Mouse (Mus musculus): ENCODE measurements at regions not wholly inside any gene's neighbourhood (a gene's known extent, or its start where the extent isn't known, plus 50 kb on each side); places are given as distances from the start of the nearest gene placed in this dataset.

DNA sequence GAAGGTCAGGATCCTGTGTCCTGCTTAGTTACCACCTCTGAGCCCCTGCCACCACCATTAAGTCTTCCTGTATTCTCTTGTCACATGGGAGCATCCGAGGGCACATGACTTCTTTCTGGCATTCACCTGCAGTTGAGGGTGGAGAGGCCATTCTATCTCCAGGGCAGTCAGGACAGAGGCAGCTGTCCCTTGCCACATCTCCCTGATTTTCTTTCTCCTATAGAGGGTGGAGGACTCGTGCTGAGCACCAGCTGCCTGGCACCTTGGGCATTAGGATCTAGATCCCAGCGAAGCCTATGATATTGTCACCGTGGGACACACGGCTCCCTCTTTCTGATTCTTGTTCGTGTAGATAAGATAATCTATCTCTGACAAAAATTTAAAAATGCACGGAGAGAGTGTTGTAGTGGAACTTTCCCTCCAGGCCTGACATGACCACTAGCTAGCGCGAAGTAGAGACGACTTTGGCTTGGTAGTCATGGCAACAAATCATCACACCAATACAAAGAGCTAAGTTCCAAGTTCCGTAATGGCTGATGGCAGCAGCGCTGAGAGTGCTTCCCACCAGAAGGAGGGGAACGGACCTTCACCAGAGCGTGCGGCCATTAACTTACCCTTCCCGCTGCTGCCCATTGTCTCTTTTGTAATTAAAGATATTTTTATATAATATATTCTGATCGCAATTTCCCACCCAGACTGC, 137.7 kb downstream of the Ipmk start:
- no peak for DNase-seq

DNA sequence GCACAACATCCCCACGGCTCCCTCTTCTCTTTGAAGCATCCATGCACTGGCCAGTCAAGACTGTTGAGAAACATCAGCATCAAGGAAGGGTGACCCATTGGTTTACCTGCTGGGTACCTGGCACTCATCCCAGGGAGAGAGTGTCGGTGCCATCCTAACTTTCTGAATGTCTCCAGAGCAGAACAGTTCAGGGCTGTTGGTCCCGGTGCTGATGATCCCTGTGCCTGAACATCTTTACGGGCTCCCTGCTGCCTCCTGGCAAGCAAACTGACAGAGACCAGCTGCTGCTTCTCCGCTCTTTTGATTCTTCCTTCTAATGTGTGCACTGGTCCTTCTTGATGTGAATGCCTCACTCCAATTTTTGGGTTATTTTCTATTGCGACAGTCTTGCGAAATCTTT, 142.2 kb downstream of the Ipmk start:
- DNase-seq: no peak

DNA sequence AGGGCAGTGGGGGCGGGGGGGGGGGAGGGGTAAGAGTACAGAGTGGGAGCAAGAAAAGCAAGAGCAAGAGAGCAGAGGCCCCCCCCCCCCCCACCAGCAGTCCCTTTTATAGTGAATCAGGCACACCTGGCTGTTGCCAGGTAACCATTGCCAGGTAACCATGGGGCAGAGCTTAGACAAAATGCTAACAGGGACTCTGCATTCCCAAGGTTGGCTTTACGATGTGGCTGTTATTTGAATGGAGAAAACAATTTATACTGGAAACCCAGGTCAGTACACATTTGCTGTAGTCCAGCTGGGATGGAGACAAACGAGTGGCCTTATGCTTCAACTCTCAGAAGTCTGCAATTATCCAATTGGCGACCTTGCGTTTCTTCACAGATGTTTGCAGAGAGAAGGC, 154.5 kb downstream of the Ipmk start:
- DNase-seq: no peak

DNA sequence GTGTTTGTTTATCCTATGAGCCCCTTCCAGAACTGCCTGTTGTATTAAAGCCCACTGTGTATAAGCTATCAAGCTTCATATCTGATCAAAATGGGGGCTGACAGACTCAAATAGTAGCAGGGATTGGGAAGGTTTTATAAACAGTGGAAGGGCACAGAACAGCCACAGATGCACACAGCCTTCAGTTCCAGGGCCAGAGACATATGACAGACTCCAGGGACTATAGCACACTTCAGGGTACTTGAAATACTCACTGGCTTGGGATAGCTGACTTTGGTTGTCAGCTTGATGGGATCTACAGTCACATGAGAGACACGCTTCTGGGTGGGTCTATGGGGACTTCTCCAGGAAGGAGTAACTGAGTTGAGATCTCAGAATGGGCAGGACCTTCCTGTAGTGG, 156.7 kb downstream of the Ipmk start:
- no peak for DNase-seq

DNA sequence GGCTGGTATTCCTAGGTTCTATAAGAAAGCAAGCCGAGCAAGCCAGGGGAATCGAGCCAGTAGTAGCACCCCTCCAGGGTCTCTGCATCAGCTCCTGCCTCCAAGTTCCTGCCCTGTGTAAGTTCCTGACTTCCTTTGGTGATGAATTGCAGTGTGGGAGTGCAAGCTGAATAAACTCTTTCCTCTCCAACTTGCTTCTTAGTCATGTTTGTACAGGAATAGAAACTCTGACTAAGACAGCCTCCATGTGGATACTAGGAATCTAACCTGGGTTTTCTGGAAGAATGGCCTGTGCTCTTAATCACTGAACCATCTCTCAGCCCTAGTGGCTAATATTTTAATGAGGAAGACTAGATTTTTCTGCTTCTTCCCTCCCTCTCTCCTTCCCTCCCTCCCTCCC, 177.7 kb downstream of the Ipmk start:
- no peak for DNase-seq

DNA sequence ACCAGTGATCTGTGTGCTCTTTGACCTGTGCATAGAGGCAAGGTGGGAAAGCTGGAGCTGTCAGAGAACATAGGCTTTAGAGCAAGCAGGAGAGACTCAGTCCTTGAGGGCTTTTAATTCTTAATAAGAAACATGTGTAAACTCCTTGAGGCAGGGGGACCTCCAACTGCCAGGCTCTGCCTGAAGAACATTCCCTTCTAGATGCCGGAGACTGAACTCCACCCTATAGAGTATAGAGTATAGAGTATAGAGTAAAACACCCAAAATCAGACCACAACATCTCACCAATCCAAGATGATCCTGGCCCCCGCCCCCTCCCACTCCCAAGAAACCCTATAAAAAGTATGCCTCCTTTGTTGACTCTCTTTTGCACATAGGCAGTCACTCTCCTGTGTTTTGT, 186.2 kb downstream of the Ipmk start:
- DNase-seq: no peak

DNA sequence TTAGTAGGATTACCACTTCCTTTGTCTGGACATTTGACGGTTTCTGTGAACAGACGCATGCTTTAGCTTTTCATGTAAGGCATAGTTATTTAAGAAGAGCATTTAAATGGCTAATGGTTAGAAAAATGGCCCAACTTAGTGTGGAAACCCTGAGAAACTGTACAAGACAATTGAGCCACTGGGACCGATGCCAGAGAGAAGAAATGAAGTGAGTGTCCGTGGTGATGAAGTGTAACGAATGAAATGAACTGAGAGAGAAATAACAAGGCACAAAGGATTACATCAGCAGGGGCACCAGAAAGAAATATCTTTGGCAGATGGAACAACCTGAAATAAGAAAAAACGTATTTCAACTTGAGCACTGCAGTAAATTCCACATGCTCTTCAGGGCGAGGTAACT, 197.9 kb downstream of the Ipmk start:
- DNase-seq: no peak

DNA sequence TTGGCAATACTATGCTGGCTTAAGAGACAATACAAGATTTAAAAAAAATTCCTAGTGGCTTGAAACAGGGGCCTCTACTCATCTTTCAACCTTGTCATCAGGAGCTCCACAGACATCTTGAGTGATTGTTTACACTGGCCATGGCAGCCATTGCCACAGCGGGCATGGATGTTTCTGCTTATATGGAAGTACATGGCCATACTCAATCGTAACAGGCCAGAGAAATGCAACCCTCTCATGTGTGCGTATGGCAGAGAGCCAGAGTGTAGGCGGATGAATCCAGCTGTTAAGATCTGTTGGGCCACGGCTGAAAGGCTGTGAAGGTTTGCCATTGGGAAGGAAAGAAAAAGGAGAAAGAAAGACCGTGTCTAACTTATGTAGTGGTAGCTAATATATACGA, 198.9 kb downstream of the Ipmk start:
- DNase-seq: no peak

DNA sequence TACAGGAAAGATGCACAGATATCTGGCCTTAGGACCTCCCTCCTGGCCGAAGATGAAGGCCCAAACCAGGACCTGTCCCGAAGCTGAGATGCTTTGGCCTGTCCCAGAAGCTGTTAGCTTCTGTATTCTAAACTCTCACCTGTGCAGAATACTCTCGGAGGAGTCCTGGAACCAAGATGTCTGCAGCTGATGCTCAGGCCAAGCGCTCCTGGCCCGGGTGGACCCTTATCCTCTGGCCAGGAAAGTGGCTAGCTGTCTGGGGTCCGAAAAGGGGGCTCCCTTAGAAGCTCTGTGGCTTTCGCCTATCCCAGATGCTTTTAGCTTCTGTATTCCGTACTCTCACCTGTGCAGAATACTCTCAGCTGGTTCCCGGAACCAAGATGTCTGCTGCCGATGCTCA, 236.2 kb downstream of the Ipmk start:
- DNase-seq: no peak

DNA sequence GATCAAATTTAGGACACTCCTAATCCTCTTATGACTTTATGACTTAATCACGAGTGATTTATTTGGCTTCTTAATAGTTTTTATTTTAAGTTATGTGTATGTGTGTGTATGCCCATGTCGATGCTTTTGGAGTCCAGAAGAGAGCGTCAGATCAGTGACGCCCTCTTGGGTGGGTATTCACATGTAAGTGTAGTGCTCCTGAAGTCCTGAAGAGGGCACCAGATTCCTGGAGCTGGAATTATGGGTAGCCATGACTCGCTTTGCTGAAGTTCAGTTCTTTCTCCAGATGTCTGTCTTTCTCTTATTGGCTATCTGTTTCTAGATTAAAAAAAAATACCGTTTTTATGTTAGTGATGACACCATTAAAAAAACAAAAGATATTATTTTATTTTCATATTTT, 251.0 kb downstream of the Ipmk start:
- DNase-seq: no peak

DNA sequence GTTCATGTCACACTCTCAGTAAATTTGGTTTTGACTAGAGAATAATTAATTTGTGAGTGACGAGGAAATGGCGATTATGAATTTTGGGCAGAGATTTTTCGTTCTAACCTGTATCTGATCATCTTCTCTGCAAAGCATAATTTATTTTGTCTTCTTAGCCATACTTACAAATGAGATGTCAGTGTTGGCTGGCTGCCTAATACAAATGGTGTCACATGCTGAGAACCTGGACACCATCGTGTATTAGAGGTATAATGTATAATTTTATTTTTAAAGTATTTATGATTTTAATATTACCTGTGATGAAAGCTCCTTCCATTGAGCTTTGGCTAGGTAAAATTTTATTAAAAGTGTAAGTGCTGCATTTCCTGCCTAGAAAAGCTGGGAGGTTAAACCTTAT, 266.2 kb downstream of the Ipmk start:
- no peak for DNase-seq

DNA sequence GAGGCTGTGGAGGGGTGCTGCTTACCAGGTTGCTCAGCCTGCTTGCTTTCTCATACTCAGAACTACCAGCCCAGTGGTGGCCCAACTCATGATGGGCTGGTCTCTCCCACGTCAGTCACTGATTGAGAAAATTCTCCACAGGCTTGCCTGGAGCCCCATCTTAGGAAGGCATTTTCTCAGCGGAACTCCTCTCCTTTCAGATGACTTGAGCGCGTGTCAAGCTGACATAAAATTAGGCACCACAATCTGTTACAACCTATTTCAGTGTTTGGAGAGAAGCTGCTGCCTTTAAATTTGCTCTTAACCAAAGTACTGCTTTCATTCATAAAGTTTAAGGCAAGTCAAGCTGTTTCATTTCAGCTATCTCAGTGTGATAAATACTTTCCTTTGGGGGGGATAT, 269.6 kb downstream of the Ipmk start:
- no peak for DNase-seq

DNA sequence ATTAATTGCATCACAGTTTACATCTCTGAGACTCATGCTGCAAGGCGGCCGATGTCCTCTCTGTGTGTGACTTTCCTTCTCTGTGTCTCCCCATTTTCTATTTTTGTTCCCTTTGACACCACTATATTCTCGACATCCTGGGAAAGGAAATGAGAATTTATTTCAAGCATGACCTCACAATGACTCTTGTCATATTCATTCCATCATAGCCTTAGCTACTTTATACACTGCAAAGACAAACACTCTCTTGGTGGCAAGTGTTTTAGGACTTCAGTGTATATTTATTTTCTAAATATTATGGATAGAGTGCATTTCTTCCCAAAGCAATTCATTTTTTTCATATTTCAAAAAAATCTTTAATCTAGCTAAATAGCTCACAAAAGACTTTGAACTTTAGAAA, 298.5 kb downstream of the Ipmk start:
- no peak for DNase-seq

DNA sequence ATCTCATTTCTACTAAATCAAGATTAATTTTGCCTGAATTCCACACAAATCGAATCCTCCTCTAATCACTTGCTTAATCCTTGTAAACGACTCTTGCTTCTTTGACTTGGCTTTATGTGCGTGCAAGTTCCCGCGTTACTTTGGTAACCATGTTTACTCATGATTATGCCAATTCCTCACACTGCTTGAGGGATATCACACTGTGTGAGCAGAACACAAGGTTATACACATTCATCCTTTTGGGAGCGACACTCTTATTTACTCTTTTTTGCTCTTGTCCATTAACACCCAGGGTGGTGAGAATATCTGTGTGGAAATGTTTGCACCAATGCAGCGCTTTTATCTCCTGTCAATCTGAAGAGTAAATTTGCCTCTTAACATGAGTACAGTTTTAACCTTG, 310.0 kb downstream of the Ipmk start:
- DNase-seq: no peak

DNA sequence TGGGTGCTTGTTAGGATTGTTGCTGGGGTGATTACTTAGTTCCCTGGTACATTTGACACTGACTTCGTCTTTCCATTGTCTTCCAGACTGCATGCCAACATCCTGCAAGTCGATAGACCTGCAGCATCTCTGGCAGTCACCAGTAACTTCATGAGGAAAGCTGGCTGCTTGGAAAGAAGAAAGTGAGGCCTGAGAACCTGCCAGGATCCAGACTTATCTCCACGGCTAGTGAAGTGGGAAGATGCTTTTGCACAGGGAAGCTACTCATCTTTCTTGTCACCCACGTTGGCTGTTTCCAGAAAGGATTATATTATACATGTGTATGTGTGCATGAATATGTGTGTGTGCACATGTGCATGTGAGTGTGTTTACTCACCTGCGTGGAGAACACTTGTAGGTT, 316.0 kb downstream of the Ipmk start:
- no peak for DNase-seq

DNA sequence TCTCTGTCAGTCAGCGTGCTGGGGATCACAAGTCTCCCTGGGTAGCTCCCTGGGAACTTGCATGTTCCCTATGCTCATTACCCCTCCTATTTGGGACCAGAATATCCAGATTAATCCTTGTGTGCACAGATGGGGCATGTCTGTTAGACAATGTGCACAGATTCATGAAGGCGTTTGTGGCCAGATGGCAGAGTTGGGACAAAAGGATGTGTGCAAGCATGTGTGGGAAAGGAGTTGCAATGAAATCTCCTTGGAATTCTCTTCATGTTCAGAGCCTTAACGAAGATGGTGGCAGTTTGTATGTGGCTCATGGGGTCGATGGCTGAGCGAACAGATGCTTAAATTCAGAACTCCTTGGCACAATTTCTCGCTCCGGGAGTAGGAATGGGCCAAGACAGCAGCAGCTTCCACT, 319.6 kb downstream of the Ipmk start:
- no peak for DNase-seq

DNA sequence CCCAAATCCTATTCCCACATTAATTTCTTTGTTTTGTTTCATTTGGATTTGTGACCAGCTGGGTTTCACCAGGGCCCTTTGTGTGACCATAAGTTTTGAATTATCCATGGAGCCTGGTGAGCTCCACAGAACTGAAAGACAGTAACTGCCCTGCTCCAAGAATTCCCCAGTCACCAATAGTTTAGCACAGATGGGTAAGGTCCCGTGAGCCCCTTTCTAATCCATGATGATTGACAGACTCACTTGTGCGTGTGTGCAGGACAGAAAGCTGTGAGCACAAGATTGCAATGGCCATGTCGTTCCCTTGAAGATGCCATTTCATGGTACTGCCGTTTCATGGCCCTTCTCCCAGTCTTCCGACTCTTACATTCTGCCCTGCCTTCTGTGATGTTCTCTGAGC, 331.7 kb downstream of the Ipmk start:
- DNase-seq: no peak

DNA sequence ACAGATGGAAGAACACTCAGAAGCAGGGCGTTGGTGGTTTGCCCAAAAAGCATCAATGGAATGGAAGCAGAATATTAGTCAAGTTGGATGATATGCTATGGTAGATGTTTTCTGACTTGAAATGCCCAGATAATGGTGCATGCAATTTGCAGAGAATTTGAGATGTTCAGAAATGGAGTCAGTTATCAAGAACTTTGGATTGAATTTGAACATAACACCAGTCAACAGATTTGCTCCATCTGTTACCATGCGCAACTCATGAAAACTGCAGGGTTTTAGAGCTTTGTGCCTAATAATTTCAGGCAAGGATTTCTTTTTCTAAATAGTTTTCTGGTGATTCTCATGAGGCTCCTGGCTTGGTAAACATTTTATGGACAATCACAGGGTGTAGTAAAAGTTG, 365.9 kb downstream of the Ipmk start:
- no peak for DNase-seq

DNA sequence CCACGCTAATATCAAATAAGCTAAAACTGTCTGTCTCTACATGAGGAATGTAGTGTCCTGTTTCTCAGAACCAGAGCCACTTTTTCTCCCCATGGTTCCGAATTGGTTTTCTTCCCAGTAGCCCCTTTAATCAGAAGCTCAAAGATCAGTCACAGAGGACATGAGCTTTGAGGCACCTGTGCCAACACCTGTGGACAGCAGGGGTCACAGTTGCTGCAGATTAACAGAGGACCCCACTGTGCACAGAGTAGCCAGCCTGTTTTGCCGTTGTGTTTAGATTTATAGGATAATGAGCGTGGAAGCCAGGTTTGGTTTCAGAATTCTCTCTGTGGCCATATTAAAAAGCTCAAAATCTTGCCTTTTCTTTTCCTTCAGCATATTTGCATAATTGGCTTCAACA, 380.2 kb downstream of the Ipmk start:
- DNase-seq: no peak

DNA sequence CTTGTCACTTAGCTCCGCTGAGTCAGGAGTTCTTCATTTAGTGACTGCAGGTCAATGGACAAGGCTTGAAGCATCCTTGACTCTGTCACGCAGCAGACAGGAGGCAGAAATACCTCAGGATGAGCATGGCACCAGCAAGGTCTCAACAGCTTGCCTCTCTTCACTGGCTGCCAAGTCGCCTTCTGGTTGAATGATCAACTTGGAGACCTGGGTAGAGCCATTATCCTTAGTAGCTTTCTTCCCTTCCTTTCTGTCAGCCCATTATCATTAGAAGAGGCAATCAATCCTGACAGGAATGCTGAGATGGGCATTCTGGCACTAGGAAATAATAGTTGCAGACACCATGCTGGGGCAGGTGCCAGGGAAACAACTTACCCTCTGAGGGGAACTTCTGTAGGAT, 386.3 kb downstream of the Ipmk start:
- no peak for DNase-seq

DNA sequence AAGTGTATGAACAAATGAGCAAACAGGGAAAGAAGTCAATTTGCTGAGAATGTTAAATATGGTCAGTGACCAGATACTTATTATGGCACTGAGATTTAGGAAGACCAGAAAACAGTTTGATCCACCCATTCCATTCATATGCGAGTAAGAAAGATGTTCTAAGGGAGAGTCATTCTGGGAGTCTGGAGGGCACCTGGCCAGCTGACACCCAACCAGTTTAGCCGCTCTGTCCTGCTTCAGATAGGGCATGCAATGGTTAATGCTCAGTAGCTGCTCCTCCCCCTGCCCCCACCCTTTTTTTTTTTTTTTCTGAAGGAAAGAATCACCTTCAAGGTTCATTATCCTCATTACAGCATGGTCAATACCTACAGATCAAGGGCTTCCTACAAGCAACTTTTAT, 386.9 kb downstream of the Ipmk start:
- DNase-seq: no peak

DNA sequence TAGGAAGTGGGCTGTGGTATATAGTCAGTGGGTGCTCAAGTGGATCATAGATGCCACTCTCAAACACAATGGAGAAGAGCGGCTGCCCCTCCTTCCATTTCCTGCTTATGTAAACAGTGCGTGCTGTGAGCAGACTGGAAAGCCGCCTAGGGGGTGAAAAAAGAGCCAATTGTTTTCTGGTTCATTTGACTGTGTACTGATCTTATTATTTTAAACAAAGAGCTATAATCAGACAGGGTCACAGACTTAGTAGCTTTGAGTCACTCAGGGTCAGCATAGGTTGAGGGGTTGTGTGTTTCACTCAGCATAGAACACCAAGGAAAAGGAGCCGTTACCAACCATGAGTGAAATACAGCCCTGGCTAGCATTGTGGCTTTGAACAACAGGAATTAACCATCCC, 390.7 kb downstream of the Ipmk start:
- no peak for DNase-seq

DNA sequence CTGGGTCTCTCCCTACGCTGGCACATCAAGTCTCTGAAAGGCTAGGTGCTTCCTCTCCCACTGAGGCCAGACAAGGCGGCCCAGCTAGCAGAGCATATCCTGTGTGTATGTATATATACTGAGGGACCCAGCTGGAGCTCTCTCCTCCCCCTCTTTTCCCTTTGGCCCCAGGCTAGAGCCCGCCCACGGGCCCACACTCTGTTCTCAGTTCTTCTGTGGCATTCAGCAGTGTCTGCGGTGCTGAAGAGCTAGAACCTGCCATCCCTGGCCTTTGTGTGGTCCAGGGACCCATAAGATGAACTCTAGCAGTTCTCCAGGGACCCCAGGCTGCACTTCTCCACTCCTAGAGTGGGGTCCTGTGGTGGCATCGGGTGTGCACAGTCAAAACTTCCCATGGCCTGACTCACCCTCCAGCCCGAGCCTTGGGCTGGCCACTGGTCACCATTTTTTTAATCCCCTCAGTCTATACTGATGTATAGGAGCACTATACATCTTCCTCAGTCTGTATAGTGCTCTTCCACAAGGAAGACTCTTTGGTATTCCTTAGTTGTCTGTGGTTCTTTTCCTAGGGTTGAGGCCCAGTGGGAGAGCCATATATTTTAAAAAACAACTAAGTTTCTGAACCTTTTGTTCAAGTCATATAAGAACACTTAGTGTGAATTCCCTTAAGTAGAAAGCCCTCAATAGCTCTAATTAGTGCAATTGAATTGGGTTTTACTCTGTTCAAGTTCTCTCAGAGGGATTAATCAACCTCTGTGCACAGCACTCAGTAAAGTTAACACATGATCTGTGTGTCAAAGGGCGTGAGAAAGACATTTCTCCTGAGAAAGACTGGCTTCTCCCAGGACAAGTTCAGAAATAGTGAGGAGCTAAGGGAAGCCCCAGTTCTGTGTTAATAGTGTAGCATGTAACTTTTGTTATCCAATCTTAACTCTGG, 401.3 kb downstream of the Ipmk start:
- no peak for DNase-seq

DNA sequence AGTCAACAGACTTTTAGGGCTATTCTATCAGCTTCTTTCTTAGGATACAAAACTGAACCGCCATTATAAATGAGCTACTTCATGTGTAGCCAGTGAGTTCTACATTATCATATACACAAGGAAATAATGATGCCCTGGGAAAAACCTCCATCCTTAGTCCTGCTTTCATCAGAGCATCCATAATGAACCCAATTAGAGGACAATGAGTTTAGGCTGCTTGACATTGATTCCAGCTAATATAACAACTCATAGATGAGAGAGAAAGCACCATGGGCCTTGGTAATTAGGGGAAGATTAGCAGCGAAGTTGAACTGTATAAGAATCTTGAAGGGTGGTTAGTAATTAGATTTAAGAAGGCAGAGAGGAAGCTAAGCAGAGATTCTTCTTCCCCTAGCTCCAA, 405.7 kb downstream of the Ipmk start:
- no peak for DNase-seq

DNA sequence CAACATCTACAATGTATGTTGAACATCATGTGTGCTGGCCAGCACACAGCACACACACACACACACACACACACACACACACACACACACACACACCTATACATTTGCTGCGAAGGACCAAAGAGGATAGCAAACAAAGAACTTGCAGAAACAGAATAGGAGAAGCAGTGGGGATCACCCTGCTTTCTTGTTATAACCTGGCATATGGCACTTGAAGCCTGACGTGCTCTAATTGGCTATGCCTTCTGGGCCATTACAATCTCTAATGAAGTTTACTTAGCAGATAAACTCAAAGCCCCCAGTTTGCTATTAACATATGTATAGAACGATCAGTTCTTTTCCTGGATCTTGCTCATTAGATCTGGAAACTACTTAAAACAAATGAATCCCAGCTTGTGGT, 407.2 kb downstream of the Ipmk start:
- DNase-seq: no peak
